In genomic region chr9:48617511-48618010, GRCm38 (mm10) we compare ENCODE assay signal across 23 mouse cellular contexts. TPM values are rescaled to one million over a fixed set of nuclear protein-coding genes. Genes with fewer than 3 reads are reported as not detected.
DNase-seq lines count a peak whose midpoint lies in the region; ATAC-seq and TF ChIP-seq lines count a peak whose summit lies in the region.
"Had no signal": no experiment of that assay in that cellular context is flagged by ENCODE, and none has a peak within 500 bp of the region (broad histone marks: within the 10 kb centered on the region; RNA-seq: fewer than 3 reads in every experiment).

No protein-coding gene starts in this region.

- 52% methylated on average over 3 of the region's 3 CpGs for WGBS in heart, embryonic 15.5 days
- 89% methylated on average over 3 of the region's 3 CpGs for WGBS in midbrain, postnatal 0 days

- ATAC-seq in heart, embryonic 15.5 days (replicated peaks; ENCODE audit: insufficient number of reproducible peaks, insufficient read depth, low FRiP score, low read depth), result no peak
- ATAC-seq in midbrain, postnatal 0 days (ENCODE audit: low FRiP score), result no peak
- ATAC-seq: forebrain, embryonic 14.5 days; intestine, embryonic 16.5 days had no signal

- peak overlapping the region; percentile 91 for H3K27ac ChIP-seq in gastrocnemius, adult 2 months
- H3K27ac ChIP-seq in heart, embryonic 15.5 days, result peak overlapping the region; percentile 63; the same call in 1 of the 2 replicates
- H3K27ac ChIP-seq in midbrain, postnatal 0 days (ENCODE audit: low read depth, low read length), result no peak overlapping the region
- H3K27ac ChIP-seq: embryonic facial prominence, embryonic 10.5 days; hindbrain, postnatal 0 days; limb, embryonic 13.5 days; liver, embryonic 14.5 days; midbrain, embryonic 12.5 days had no signal

- H3K9ac ChIP-seq in heart, embryonic 15.5 days, result no peak overlapping the region
- H3K9ac ChIP-seq in midbrain, postnatal 0 days (replicated peaks; ENCODE audit: low read length, poor library complexity, severe bottlenecking), result no peak overlapping the region
- H3K9ac ChIP-seq: liver, embryonic 14.5 days; lung, embryonic 14.5 days; midbrain, embryonic 12.5 days had no signal

- no peaks in the 10 kb centered on the region for H3K36me3 ChIP-seq in heart, embryonic 15.5 days
- no peaks in the 10 kb centered on the region for H3K36me3 ChIP-seq in midbrain, postnatal 0 days (ENCODE audit: insufficient read depth, low read length)
- H3K36me3 ChIP-seq: embryonic facial prominence, embryonic 10.5 days; limb, embryonic 13.5 days; midbrain, embryonic 12.5 days had no signal

- TF ChIP-seq CTCF in gastrocnemius, adult 2 months (IDR thresholded peaks at IDR 0.05), result no peak
- no peak for TF ChIP-seq CTCF in midbrain, postnatal 0 days (IDR thresholded peaks at IDR 0.05)

- H3K9me3 ChIP-seq in heart, embryonic 15.5 days (replicated peaks), result no peaks in the 10 kb centered on the region
- no peaks in the 10 kb centered on the region for H3K9me3 ChIP-seq in midbrain, postnatal 0 days (ENCODE audit: low read length)
- H3K9me3 ChIP-seq: embryonic facial prominence, embryonic 10.5 days; limb, embryonic 13.5 days; midbrain, embryonic 12.5 days had no signal

- no peak overlapping the region for H3K4me2 ChIP-seq in heart, embryonic 15.5 days
- no peak overlapping the region for H3K4me2 ChIP-seq in midbrain, postnatal 0 days (ENCODE audit: low read depth, low read length, poor library complexity, severe bottlenecking)
- H3K4me2 ChIP-seq: limb, embryonic 13.5 days; midbrain, embryonic 12.5 days had no signal

- intact Hi-C loops in gastrocnemius, adult 2 months (cut with DNase I), result loop anchor here (2.0 to 5.0 kb wide), 2 partner anchors 17 to 150 kb away; no protein-coding TSS in a partner anchor
- intact Hi-C loops in heart, postnatal 10 days (cut with DNase I), result loop anchor here (1.0 to 2.0 kb wide), 3 partner anchors 31 to 351 kb away; no protein-coding TSS in a partner anchor

- H3K4me3 ChIP-seq in gastrocnemius, adult 2 months, result peak overlapping the region; percentile 64; the same call in 1 of the 2 replicates
- H3K4me3 ChIP-seq in heart, embryonic 15.5 days, result no peak overlapping the region
- H3K4me3 ChIP-seq in midbrain, postnatal 0 days (ENCODE audit: low read depth, low read length), result no peak overlapping the region
- H3K4me3 ChIP-seq: embryonic facial prominence, embryonic 10.5 days; limb, embryonic 13.5 days; midbrain, embryonic 12.5 days had no signal

- H3K27me3 ChIP-seq in heart, embryonic 15.5 days, result peaks cover 8% of the 10 kb centered on the region; the same call in 1 of the 2 replicates
- no peaks in the 10 kb centered on the region for H3K27me3 ChIP-seq in midbrain, postnatal 0 days (ENCODE audit: insufficient read depth, low read length)

- peaks cover 16% of the 10 kb centered on the region for H3K4me1 ChIP-seq in heart, embryonic 15.5 days (replicated peaks)
- no peaks in the 10 kb centered on the region for H3K4me1 ChIP-seq in midbrain, postnatal 0 days (ENCODE audit: insufficient read depth, low read length)

- DNase-seq in gastrocnemius, adult 2 months, result no peak
- DNase-seq in gastrocnemius, postnatal 4 days (ENCODE audit: low spot score in 2 of 2), result no peak
- DNase-seq in heart, adult 8-10 months (ENCODE audit: low spot score), result no peak
- DNase-seq in NIH3T3 (ENCODE audit: low read depth), result peak; percentile 7
- peak; percentile 32 to 40 for DNase-seq in heart, postnatal 10 days
- no peak for DNase-seq in midbrain, postnatal 0 days (ENCODE audit: low spot score)
- DNase-seq: B cell, adult 2 months; cerebellum, adult 11 months; layer of hippocampus, postnatal 36 days had no signal

RNA-seq across cellular contexts. Expression of gene Nnmt, which starts 12.6 kb away (rescaled TPM):
- 1 to 10 TPM; 1.5 to 3.0 TPM for total RNA-seq in gastrocnemius, adult 2 months (2021)
- total RNA-seq in gastrocnemius, postnatal 4 days (2021), result 10 to 100 TPM; 19.3 to 22.9 TPM
- polyA plus RNA-seq in heart, embryonic 15.5 days (2015; fragmentation: Nextera tagmentation; extraction: Ambion mirVana), result 6.2 and 7.2 TPM in 2 replicates
- 1 to 10 TPM; 3.2 to 5.2 (median 4.3) TPM for total RNA-seq in heart, adult 8-10 months (2022)
- total RNA-seq in heart, postnatal 10 days (2021), result 10 to 100 TPM; 12.5 to 14.2 TPM
- total RNA-seq in midbrain, postnatal 0 days (2014; rRNA removed), result 0.57 and 1.4 TPM in 2 replicates
- 3.1 and 3.5 TPM in 2 replicates for polyA plus RNA-seq in midbrain, postnatal 0 days (2015; fragmentation: Nextera tagmentation; extraction: Ambion mirVana)
- total RNA-seq: common myeloid progenitor, adult 5-6 weeks; granulocyte monocyte progenitor cell, adult 5-6 weeks; hindbrain, postnatal 0 days; MEL; monocyte, adult 5-6 weeks; neutrophil, adult 5-6 weeks had no signal

Comparison
In these comparisons a context has a peak if more than half of its experiments do, and no peak if none do; other contexts are left out.
1. DNase-seq: peak in NIH3T3 (single experiment) and heart, postnatal 10 days (2 of 2); none in gastrocnemius, adult 2 months (single experiment), gastrocnemius, postnatal 4 days (0 of 2), heart, adult 8-10 months (single experiment) and midbrain, postnatal 0 days (single experiment).